11 mouse cellular contexts compared by ENCODE assay signal in the genomic region with DNA sequence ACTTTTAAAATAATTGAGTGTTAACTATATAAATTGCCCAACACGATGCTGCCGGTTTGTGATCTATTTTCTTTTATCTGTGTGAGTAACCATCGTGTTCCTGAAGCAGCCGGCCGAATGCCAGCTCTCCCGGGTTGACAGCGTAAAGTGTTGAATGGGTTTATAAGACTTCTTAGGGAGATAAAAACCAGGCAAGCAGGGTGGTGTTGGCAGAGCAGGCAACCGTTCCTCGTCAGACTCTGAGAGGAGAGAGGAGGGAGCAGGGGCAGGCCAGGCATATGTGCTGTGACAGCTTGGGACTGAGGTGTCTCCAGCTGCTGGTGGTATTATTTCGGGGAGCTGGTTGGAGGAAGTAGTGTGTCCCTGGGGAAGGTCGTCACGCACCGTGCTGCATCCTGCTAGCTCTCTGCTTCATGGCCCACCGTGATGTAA.
DNase-seq lines count a peak whose midpoint lies in the region; ATAC-seq and TF ChIP-seq lines count a peak whose summit lies in the region.
"Had no signal": no experiment of that assay in that cellular context is flagged by ENCODE, and none has a peak within 500 bp of the region (broad histone marks: within the 10 kb centered on the region; RNA-seq: fewer than 3 reads in every experiment).

No protein-coding gene starts in this region.

- no peaks in the 10 kb centered on the region for H3K27me3 ChIP-seq in kidney, embryonic 16.5 days (ENCODE audit: insufficient read depth, low read length)
- H3K27me3 ChIP-seq in cerebellum, adult 2 months (ENCODE audit: control insufficient read depth, insufficient read depth, low read length), result no peaks in the 10 kb centered on the region
- no peaks in the 10 kb centered on the region for H3K27me3 ChIP-seq in forebrain, postnatal 0 days (ENCODE audit: insufficient read depth, low read length)
- H3K27me3 ChIP-seq: intestine, embryonic 15.5 days had no signal

- peaks cover 17% of the 10 kb centered on the region for H3K4me1 ChIP-seq in kidney, embryonic 16.5 days (ENCODE audit: insufficient read depth, low read length)
- no peaks in the 10 kb centered on the region; the same call in 1 of the 2 replicates for H3K4me1 ChIP-seq in cerebellum, adult 2 months (ENCODE audit: control insufficient read depth, insufficient read depth, low read length)
- H3K4me1 ChIP-seq in forebrain, postnatal 0 days (ENCODE audit: insufficient read depth), result no peaks in the 10 kb centered on the region

- TF ChIP-seq POLR2A in cerebellum, adult 2 months (IDR thresholded peaks at IDR 0.05; ENCODE audit: borderline replicate concordance, insufficient read depth, low read length), result no peak

- DNase-seq in kidney, adult 9 months, result no peak
- DNase-seq in layer of hippocampus, postnatal 10 days (ENCODE audit: low spot score in 2 of 2), result peak; percentile 9 to 21
- DNase-seq in right cerebral cortex, adult 18-20 months, result peak; percentile 26
- DNase-seq in cerebellum, adult 2 months, result no peak
- DNase-seq in forebrain, postnatal 0 days, result no peak
- no peak for DNase-seq in thymus, adult 18-20 months

- no peak overlapping the region for H3K9ac ChIP-seq in kidney, embryonic 16.5 days (replicated peaks; ENCODE audit: low read length)
- H3K9ac ChIP-seq in forebrain, postnatal 0 days, result no peak overlapping the region
- H3K9ac ChIP-seq: intestine, embryonic 15.5 days; liver, embryonic 14.5 days had no signal

- H3K9me3 ChIP-seq in kidney, embryonic 16.5 days (ENCODE audit: low read length), result no peaks in the 10 kb centered on the region
- no peaks in the 10 kb centered on the region for H3K9me3 ChIP-seq in forebrain, postnatal 0 days (ENCODE audit: low read length)
- H3K9me3 ChIP-seq: intestine, embryonic 15.5 days had no signal

- no peak overlapping the region for H3K4me2 ChIP-seq in kidney, embryonic 16.5 days (replicated peaks; ENCODE audit: low read depth, low read length)
- no peak overlapping the region for H3K4me2 ChIP-seq in forebrain, postnatal 0 days (ENCODE audit: low read depth)
- H3K4me2 ChIP-seq: intestine, embryonic 15.5 days had no signal

- TF ChIP-seq CTCF in cerebellum, adult 2 months (IDR thresholded peaks at IDR 0.05; ENCODE audit: borderline replicate concordance, insufficient read depth, low read depth, low read length), result no peak
- no peak for TF ChIP-seq CTCF in forebrain, postnatal 0 days (IDR thresholded peaks at IDR 0.05; ENCODE audit: low read depth)

- H3K4me3 ChIP-seq in kidney, embryonic 16.5 days (ENCODE audit: low read length), result no peak overlapping the region
- H3K4me3 ChIP-seq in cerebellum, adult 2 months (replicated peaks; ENCODE audit: insufficient read depth, low read depth, low read length), result no peak overlapping the region
- H3K4me3 ChIP-seq in forebrain, postnatal 0 days (ENCODE audit: low read depth, low read length), result no peak overlapping the region
- H3K4me3 ChIP-seq: erythroblast, embryonic 14.5 days; intestine, embryonic 15.5 days had no signal

- no peaks in the 10 kb centered on the region for H3K36me3 ChIP-seq in kidney, embryonic 16.5 days (ENCODE audit: insufficient read depth, low read length)
- no peaks in the 10 kb centered on the region for H3K36me3 ChIP-seq in forebrain, postnatal 0 days (ENCODE audit: insufficient read depth)
- H3K36me3 ChIP-seq: intestine, embryonic 15.5 days had no signal

- peak; percentile 46; the same call in 1 of the 2 replicates for ATAC-seq in kidney, embryonic 16.5 days (ENCODE audit: low FRiP score, low TSS enrichment)
- ATAC-seq in frontal cortex, adult (ENCODE audit: low TSS enrichment), result peak; percentile 73
- ATAC-seq in forebrain, postnatal 0 days, result no peak
- ATAC-seq: intestine, embryonic 15.5 days had no signal

- H3K27ac ChIP-seq in kidney, embryonic 16.5 days (ENCODE audit: low read length), result 0 out of 2 replicates have a peak overlapping the region, but pooled peaks have one; percentile 20
- no peak overlapping the region for H3K27ac ChIP-seq in cerebellum, adult 2 months (ENCODE audit: insufficient read depth, low read length)
- H3K27ac ChIP-seq in forebrain, postnatal 0 days (ENCODE audit: low read depth, low read length), result no peak overlapping the region
- H3K27ac ChIP-seq: intestine, embryonic 15.5 days; liver, embryonic 14.5 days had no signal

- WGBS in kidney, embryonic 16.5 days, result 31% methylated on average over 14 of the region's 14 CpGs
- 10% methylated on average over 14 of the region's 14 CpGs for WGBS in cerebellum, adult 2 months
- 57% methylated on average over 14 of the region's 14 CpGs for WGBS in forebrain, postnatal 0 days

Comparison
In these comparisons a context has a peak if more than half of its experiments do, and no peak if none do; other contexts are left out.
1. DNase-seq: peak in layer of hippocampus, postnatal 10 days (2 of 2) and right cerebral cortex, adult 18-20 months (single experiment); none in kidney, adult 9 months (single experiment), cerebellum, adult 2 months (0 of 2), forebrain, postnatal 0 days (single experiment) and thymus, adult 18-20 months (0 of 2).